Mouse (Mus musculus) pancreas, adult 10 weeks (tissue): Measurements from ENCODE around the gene Ssc4d. TPM values are rescaled to one million over a fixed set of nuclear protein-coding genes. Genes with fewer than 3 reads are reported as not detected.

Experiments
- polyA plus RNA-seq: library from polyadenylated mRNA; stranded (reverse); fragments of 350-450 nt; fragmentation: Illumina TruSeq; extraction: RNeasy Lipid Tissue Mini Kit (QIAGEN cat#74804); gene quantifications from one replicate; pipeline ENCODE4 v1.2.3, GENCODE M21; 2015; ENCODE audit warnings: low read depth, low replicate concordance; ENCODE audit not compliant: insufficient read depth

Gene Ssc4d
- polyA plus RNA-seq: 2.0 TPM

GRCm38 (mm10) chr5:135974365-135974764 lies at the start of gene Ssc4d:
Gene Ssc4d (minus strand): TSS chr5:135974531.

GRCm38 (mm10) chr5:135994725-135995687 lies 20.7 kb upstream of the Ssc4d start, which contains the start of gene Dtx2:
Gene Dtx2 (plus strand): TSS chr5:135994800.

GRCm38 (mm10) chr5:135979904-135980303 lies 5.6 kb upstream of the Ssc4d start, which contains the start of gene Zp3:
Gene Zp3 (plus strand): TSS chr5:135980099.

GRCm38 (mm10) chr5:135934481-135935175 lies 39.7 kb downstream of the Ssc4d start, which contains the start of gene Ywhag:
Gene Ywhag (minus strand): TSS chr5:135934616.

Other genes starting within 250 kb of the Ssc4d start
- 12.6 TPM for gene Tmem120a, start 230.1 kb downstream of the Ssc4d start, polyA plus RNA-seq
- gene Styxl1, start 196.1 kb downstream of the Ssc4d start, polyA plus RNA-seq: not detected
- gene Mdh2, start 196.1 kb downstream of the Ssc4d start, polyA plus RNA-seq: 44.9 TPM
- gene Srrm3, start 167.6 kb downstream of the Ssc4d start, polyA plus RNA-seq: 2.1 TPM
- gene Hspb1, start 86.6 kb downstream of the Ssc4d start, polyA plus RNA-seq: 56.9 TPM
- gene Ywhag, start 39.9 kb downstream of the Ssc4d start, polyA plus RNA-seq: 17.9 TPM
- not detected for gene Zp3, start 5.6 kb upstream of the Ssc4d start, polyA plus RNA-seq
- 4.0 TPM for gene Dtx2, start 20.3 kb upstream of the Ssc4d start, polyA plus RNA-seq
- gene Upk3b, start 64.0 kb upstream of the Ssc4d start, polyA plus RNA-seq: 40.8 TPM
- gene Upk3bl, start 80.0 kb upstream of the Ssc4d start, polyA plus RNA-seq: not detected
- gene Rasa4, start 109.4 kb upstream of the Ssc4d start, polyA plus RNA-seq: 12.8 TPM
- 22.9 TPM for gene Polr2j, start 142.1 kb upstream of the Ssc4d start, polyA plus RNA-seq
- gene Lrwd1, start 161.5 kb upstream of the Ssc4d start, polyA plus RNA-seq: 3.7 TPM
- 3.7 TPM for gene Alkbh4, start 161.6 kb upstream of the Ssc4d start, polyA plus RNA-seq
- 8.7 TPM for gene Orai2, start 196.2 kb upstream of the Ssc4d start, polyA plus RNA-seq
- gene Prkrip1, start 224.4 kb upstream of the Ssc4d start, polyA plus RNA-seq: 5.8 TPM